Mouse (Mus musculus) spleen, adult 2 months (tissue): ENCODE results near the gene Actb.

Experiments used
- CTCF ChIP-seq: fragments of 200-500 bp; IDR thresholded peaks from 2 replicates; pipeline ENCODE4 v1.5.1; 2011; ENCODE audit warnings: mild to moderate bottlenecking, inconsistent platforms; ENCODE audit not compliant: insufficient read depth, insufficient read length, insufficient replicate concordance; ENCODE audit errors: extremely low read depth
- POLR2A ChIP-seq: fragments of 200-500 bp; IDR thresholded peaks from 2 replicates; pipeline ENCODE4 v1.6.1; 2011; ENCODE audit warnings: low read depth, low read length, inconsistent platforms

DNA sequence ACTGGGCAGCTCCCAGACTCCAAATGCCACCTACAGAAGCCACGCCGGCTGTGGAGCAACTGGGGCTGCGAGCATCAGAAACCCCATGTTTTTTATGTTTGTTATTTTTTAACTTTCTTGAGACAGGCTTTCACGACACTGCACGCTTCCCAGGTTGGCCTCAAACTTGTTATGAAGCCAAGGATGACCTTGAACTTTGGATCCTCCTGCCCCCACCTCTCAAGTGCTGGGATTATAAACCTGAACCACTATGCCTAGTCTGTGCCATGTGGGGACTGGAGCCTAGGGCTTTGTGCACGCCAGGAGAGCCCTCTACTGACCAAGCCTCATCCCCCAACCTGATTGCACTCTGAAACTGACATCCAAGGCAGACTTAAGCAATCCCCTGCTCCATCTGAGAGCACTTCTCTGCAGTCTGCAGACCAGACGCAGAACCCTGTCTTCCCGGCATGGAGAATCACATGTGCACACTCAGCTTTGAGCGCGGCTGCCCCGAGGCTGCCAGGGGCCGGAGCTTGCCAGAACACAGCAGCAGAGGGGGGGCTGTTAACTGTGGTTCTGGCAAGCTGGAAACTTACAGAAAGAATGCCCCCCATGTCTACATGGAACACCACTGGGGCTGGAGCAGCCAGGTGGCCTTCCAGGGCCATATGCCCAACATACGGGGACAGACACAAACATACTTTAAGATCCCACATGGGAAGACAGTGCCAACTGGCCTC lies 31.6 kb downstream of the Actb start:
- no peak for TF ChIP-seq CTCF
- TF ChIP-seq POLR2A: no peak
